Mouse (Mus musculus): ENCODE data around the gene Ccdc80. TPM values are rescaled to one million over a fixed set of nuclear protein-coding genes. Genes with fewer than 3 reads are reported as not detected.

The Ccdc80 gene
- 0.36 TPM in 1 of 2 replicates, not detected in the other for total RNA-seq (2015; ENCODE audit: low replicate concordance)
- total RNA-seq (2017; ENCODE audit: low replicate concordance) = 0.13 TPM in 1 of 2 replicates, not detected in the other

DNA sequence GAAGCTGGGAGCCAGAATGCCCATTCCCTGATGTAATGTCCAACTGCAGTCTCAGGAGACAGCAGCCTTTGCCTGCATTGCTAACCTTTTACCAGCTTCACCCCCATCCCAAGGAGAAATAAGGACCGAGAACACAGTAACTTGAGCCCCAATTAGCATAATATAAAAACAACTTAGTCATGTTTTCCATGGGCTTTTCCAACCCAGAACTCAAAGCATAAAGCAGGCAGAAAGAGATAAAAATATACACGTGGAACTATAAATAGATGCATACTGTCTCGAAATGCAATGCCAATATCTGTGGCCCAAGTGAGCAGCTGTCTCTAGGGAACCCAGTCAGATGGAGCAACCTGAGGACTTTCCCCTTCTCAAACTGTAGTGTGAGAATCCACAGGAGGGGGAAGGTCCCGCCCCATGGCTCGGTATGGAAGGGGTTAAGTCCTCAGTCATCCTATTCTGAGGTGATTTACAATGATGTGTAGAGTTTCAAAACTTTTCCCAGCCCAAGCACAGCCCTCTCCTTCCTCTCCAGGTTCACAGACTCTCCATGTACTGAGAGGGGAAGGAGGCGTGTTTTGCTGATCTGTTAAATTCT, at the start of gene Ccdc80:
Ccdc80 (plus strand) TSS at position 266 of the 595 bp plus-strand sequence.
- no peak for ATAC-seq (replicated peaks; ENCODE audit: low FRiP score, poor library complexity, severe bottlenecking)

DNA sequence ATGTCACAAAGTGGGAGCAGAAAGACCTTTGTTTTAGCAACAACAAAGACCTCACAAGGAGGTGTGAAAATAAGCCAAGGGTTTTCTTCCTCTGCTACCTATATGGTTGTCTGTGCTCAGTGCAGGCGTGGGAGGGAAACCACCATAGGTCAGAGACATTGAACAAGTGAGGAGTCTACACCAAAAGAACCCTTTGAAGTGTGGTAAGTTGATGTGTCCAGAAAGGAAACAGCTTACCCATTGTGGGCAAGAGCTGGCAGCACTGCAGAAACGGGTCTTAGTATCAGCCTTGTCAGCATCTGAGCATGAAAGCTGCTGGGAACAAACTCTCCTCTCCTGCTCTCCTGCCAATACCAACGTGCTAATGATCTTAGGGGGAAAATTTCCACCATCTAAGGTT, 48.4 kb upstream of the Ccdc80 start:
- no peak for ATAC-seq (replicated peaks; ENCODE audit: low FRiP score, poor library complexity, severe bottlenecking)

DNA sequence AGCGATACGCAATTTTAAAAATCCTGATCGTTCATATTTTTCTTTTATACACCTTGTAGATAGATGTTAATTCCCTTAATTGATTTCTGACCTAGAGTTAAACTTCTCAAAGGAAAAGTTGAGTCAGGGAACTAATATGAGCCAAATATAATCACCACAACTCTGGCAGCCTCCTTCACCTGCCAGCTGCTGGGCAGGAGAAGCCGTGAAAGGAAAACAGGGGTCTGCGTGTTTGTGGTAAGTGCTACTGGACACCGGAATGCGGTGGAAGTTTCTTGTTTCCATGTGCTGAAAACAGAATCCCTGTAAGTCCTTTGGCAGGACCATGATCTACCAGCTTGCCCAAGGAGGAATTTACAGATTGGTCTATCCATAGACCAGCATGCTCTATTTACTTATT, 36.0 kb upstream of the Ccdc80 start:
- ATAC-seq (replicated peaks; ENCODE audit: low FRiP score, poor library complexity, severe bottlenecking) = no peak

DNA sequence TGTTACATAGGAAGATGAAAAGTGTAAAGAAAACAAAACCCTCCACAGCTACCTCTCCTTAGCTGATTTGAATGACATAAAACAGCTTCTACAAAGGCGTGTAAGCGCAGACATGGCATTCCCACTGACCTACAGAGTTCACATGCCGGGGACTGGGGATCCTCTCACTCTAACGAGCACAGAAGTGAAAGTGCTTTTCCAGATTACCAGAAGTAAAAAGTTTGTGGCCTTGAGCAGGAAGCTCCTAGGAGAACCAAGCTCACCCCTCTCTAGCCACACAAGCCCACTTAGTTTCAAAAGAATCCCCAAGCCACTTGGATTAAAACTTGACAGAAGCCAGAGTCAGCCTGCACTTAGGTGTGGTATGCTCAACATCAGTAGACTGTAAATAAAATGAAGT, 35.3 kb upstream of the Ccdc80 start:
- no peak for ATAC-seq (replicated peaks; ENCODE audit: low FRiP score, poor library complexity, severe bottlenecking)

DNA sequence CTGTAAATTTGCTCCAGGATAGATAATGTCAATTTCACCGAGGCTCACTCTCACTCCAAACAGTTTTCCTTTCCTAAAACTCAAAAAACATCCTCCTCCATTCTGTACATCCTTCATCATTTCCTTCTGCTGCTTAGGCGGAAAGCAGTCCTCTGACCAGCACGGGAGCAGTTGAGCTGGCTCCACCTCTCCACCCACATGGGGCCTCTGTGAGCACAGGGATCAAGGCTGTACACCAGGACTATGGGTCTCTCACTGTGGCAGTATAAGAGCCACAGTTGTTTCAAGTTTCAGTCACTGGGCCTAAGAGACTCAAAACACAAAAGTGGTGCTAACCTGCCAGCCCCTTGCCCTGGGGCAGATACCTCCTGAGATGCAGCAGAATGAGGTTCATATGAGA, 32.1 kb upstream of the Ccdc80 start:
- no peak for ATAC-seq (replicated peaks; ENCODE audit: low FRiP score, poor library complexity, severe bottlenecking)

DNA sequence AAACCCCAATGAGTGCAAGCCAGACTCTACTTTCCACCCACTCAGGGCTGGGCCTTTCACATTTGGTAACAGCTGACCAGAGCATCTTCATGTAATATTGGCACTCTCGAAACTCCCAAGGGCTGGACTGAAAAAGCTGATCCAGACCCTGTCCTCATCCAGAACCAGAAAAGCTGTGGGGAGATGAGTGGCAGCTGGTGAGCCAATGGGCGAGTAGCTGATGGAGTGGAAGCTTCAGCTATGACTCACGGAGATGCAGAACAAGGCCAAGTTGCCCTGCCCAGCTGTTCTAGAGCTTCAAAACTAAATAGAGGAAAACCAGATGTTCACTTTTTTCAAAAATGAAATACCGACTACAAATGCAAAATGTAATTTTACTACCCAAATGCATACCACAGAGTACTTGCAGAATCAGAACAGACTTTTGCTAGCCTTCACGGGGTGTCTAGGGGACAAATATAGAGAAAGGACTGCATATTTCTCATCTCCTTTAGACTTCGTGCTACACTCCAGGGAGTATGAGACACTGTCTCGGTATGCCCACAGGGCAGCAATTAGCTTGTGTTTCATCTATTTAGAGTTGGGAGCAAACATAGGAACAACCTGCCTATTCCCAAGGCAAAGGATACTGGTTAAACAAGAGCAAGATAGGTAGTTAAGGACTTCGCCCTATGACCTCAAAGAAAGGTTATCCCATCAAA, 22.7 kb upstream of the Ccdc80 start:
- no peak for ATAC-seq (replicated peaks; ENCODE audit: low FRiP score, poor library complexity, severe bottlenecking)

DNA sequence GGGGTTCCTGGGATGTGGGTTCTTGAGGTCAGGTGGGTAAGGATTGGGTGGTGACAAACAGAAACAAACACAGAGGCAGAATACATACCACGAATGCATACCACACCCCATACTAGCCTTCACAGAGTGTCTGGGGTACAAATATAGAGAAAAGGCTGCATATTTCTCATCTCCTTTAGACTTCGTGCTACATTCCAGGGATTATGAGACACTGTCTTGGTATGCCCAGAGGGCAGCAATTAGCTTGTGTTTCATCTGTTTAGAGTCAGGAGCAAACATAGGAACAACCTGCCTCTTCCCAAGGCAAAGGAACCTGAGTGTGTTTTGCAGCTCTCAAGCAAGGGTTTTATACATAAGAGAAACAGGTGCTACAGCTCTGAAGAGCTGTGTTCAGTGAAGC, 21.8 kb upstream of the Ccdc80 start:
- ATAC-seq (replicated peaks; ENCODE audit: low FRiP score, poor library complexity, severe bottlenecking) = no peak

DNA sequence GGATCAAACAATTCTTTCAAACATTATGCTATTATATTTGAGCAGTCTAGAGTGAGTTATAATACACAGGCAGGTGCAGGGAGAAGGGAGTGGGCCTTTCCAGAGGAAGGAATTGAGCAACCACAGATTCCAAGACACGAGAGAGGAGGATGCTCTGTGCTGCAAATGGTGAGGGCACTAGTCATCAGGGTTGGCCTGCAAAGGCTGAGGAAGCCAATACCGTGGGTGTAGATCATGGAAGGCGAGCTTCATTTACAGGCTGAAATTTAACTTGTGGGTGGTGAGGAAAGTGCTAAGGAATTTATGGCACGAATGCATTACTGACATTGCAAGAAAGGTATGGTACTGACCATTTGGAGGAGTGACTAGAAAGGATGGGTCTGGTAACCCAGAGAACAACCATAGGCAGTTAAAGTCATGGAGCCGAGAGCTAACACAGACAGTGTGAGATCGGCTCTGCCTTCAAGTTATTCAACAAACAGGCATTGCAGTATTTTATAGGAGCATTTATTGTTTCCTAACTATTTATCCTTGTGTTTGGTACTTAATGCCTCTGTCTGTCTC, 15.6 kb upstream of the Ccdc80 start:
- ATAC-seq (replicated peaks; ENCODE audit: low FRiP score, poor library complexity, severe bottlenecking) = no peak

DNA sequence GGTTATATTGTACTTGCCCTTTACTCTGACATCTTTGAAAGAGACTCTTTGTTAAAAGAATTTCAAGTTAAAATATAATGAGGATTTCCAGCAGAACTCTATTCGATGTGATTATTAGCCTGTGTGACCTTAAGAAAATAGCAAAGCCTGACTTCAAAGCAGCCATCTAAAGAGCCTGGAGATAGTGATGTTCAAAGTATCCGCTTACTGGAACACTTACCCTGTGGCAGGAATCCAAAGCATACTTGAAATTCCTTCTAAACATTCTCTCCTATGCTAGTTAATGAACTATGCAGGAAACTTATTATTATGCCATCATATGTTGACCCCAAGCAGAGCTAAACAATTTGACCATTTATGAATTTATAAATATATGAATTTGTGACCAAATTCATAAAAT, 13.9 kb upstream of the Ccdc80 start:
- ATAC-seq (replicated peaks; ENCODE audit: low FRiP score, poor library complexity, severe bottlenecking) = no peak

DNA sequence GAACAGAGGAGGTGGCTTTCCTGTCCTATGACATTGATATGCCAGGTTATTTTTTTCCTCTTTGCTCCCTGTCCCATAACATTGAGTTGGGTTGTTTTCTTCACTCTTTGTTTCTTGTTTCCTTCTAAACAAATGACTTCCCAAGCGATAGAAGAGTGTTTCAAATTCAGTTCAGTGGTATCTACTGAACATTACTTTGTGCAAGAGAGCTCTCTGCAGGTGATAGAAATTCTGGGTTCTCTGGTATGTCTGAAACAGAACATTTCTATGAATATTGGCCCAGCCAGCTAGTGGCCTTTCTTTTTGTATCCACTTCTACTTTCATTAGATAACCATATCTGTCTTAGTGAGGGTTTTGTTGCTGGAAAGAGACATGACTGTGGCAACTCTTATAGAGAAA, 4.4 kb upstream of the Ccdc80 start:
- ATAC-seq (replicated peaks; ENCODE audit: low FRiP score, poor library complexity, severe bottlenecking) = no peak

DNA sequence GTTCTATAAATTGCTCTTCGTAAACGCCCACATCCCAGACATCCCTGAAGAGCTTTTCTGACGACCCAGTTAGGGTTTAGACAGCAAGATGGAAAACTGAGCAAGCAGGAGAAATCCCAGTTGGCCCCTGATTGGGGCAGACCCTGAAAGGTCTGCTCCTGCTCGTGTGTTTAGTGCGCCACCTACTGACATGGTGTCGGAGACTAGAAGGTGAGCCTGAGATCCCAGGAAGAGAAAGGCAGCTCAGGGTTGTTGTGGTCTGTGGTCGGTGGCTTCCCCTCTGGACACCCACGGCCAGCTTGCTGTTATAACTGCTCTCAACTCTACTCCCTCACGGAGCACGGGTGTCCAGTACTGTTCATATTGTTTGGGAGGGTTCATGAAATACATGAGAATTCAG, 3.2 kb upstream of the Ccdc80 start:
- ATAC-seq (replicated peaks; ENCODE audit: low FRiP score, poor library complexity, severe bottlenecking) = no peak

DNA sequence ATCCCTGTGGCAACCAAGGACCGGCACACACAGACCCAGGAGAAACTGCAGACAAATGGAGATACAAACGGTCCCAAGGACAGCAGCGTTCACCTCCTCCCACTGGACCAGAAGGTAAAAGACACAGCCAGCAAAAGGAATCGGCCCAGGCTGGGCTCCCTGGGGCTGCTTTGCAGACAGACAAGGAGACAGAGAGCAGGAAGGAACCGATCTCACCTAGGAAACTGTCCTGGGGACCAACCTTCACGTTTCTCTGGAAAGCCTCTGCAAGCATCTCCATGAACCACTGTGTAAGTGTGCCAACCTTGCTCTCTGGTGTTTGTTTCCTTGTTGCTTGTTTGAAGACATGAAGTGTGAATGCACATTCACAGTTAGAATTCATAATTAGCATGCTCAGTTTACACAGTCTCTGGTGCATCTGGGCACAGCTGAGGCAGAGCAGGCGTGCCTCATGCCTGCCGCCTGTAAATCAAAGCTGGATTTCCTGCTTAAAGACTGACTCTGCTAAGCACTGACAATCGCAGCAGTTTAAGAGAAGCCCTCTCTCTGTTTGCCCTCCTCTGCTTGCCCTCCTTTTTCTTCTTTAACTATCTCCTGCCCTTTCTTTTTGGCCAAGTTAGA, 1.0 kb downstream of the Ccdc80 start:
- ATAC-seq (replicated peaks; ENCODE audit: low FRiP score, poor library complexity, severe bottlenecking) = no peak

DNA sequence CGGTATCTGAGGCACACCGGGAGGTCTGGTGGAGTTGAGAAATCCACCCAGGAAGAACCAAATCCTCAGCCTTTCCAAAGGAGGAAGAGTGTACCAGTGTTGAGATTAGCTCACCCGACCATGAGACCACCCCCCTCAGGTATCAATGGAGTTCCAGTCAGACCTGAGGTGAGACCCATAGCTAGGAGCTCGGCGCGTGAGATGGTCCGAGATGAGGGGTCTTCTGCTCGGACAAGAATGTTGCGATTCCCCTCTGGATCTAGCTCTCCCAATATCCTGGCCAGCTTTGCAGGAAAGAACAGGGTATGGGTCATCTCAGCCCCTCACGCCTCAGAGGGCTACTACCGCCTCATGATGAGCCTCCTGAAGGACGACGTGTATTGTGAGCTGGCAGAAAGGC, 1.8 kb downstream of the Ccdc80 start:
- no peak for ATAC-seq (replicated peaks; ENCODE audit: low FRiP score, poor library complexity, severe bottlenecking)

DNA sequence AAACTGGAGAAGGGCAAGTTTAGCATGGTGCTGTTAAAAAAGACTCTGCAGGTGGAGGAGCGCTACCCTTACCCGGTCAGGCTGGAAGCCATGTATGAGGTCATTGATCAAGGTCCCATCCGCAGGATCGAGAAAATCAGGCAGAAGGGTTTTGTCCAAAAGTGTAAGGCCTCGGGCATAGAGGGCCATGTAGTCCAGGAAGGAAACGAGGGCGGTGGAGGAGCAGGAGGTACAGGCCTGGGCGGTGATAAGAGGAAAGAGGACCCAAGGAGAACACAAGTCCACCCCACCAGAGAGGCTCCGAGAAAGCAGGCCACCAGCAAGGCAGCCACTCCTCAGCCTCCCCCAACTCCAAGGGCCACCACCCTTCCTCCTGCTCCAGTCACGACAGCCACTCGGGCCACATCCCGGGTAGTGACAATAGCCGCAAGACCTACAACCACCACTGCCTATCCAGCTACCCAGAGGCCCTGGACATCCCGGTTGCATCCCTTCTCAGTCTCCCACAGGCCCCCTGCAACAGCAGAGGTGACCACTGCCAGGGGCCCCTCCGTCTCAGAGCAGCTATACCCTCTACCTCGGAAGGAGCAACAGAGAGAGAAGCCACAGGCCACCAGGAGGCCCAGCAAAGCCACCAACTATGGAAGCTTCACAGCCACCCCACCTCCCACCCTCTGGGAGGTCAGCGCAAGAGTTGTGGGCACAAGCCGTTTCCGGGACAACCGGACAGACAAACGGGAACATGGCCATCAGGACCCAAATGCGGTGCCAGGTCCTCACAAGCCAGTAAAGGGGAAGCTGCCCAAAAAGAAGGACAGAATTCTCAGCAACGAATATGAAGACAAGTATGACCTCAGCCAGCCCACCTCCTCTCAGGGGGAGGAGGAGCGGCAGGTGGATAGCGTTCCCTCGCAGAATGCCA, 2.6 kb downstream of the Ccdc80 start:
- no peak for ATAC-seq (replicated peaks; ENCODE audit: low FRiP score, poor library complexity, severe bottlenecking)

DNA sequence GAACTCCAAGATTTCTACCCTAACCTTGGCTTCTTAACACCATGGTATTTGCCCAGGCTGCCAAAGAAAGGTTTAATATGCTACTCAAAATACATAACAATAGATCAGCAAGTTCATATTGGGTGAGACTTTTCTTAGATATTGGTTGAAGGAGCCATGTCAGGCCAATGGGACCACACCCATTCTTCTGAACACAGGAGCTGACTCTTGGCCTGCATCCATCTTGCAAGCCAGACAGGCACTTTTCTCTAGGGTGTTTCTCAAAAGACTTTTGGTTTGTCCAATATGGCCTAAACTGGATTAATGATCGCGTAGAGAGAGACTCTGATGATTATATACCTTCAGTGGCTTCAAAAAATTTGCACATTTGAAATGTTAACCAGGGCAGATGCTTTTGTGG, 4.3 kb downstream of the Ccdc80 start:
- ATAC-seq (replicated peaks; ENCODE audit: low FRiP score, poor library complexity, severe bottlenecking) = no peak

DNA sequence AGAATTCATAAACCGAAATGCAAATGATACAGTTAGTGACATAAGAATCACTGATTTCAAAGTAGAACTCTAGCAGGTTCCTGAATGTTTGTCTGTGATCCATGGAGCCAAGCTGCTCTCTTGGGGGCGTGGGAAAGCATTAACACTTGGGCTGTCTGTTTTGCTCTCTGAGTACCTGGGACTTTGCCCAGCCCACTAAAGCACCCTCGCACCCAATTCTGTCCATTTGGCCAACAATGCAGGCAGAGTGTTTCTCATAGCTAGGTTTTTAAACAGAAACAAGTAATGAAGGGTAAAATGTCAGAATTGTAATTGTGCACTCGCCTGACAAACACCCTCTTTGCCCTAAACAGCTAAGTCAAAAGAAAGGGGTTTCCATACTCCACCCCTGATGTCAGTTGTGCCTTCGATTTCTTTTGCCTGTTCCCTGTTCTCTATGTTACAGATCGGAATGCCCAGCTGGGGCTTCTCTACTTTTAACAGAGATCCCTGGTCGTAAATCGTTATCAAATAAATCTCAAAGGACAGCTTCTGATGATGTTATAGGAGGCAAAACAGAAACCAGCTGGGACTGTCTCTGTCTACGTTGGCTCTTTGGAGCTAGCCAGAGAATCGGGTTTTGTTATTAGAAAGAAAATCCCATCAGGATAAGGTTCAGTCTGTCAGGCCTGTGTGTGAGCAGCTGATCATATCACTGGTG, 5.1 kb downstream of the Ccdc80 start:
- no peak for ATAC-seq (replicated peaks; ENCODE audit: low FRiP score, poor library complexity, severe bottlenecking)

DNA sequence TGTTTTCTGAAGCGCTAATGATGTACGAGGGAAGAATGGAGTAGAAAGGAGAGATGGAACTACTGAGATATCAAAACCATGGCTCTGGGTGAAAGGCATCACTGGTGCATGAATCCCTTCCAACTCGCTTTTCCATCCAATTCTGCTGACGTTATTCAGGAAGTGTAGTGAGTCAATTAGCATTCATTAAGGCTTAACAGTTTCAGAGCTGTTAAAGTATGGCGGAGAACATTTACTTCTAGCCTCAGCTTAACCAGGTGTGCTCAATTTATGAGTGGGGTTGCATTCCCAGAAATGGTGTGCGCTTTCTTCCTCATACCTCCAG, 5.6 kb downstream of the Ccdc80 start:
- no peak for ATAC-seq (replicated peaks; ENCODE audit: low FRiP score, poor library complexity, severe bottlenecking)

DNA sequence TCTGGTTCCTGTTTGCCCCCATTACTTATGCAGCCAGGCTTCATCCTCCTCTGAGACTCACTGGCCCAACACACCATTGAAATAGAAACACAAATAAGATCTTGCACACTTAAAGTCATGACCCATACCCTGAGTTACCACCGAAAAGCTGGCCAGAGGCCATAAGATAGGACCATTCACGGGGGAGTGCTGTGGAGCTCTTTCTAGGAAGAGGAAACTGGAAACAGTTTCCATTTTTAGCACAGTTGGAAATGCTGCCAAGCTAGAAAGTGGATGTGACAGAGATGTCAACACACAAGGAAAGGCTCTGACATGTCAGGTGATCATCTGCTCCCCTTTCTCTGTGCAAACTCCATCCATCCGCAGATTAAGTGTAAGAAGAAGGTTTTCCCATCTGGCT, 7.7 kb downstream of the Ccdc80 start:
- ATAC-seq (replicated peaks; ENCODE audit: low FRiP score, poor library complexity, severe bottlenecking) = no peak

DNA sequence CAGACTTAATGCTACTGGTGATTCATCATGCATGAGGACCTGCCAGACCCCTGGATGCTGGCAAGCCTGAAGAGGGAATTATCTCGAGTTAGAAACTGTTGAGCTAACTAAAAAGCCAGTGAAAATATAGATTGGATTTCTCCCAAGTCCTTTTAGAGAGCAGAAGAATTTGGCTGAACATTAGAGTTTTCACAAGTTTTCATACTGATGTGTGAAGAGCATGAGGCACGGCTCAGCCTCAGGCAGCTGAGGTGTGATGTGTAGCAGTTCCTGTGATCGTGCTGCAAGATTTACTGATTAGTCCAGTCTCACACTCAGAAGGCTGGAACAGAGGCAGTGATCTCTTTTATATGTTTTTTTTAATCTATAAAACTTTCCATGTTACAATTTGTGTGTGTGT, 11.8 kb downstream of the Ccdc80 start:
- no peak for ATAC-seq (replicated peaks; ENCODE audit: low FRiP score, poor library complexity, severe bottlenecking)
